Mouse (Mus musculus) stomach, postnatal 0 days (tissue): Measurements from ENCODE around the gene Klhl22.

Source experiments
- CTCF ChIP-seq: IDR thresholded peaks from 2 replicates; pipeline ENCODE4 v1.5.1; 2016; ENCODE audit warnings: antibody characterized with exemption, low read depth, mild to moderate bottlenecking, moderate library complexity
- EP300 ChIP-seq: optimal IDR thresholded peaks from 2 replicates; pipeline ENCODE3; 2016; ENCODE audit warnings: antibody characterized with exemption

DNA sequence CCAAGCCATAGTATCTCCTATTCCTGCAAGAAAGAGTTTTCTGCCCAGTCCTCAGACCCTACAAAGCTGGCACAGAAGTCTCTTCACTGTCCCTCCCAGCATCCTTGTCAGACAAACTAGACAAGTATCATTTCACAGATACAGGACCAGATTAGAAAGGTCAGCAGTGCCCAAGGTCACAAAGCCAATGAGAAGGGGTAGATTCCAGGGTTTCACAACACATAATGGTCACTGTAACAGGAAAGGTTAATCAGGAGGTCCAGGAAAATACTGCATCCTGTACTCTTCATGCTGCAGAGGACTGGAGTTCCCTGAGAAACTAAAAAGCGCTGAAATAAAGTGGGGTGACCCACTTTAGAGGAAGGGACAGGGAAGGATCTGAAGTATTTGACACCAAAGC lies 41.6 kb upstream of the Klhl22 start:
- TF ChIP-seq CTCF (no peak), EP300 (no peak)
